Mouse (Mus musculus) embryonic fibroblast, embryonic 13.5 days (primary cell): ENCODE measurements at regions not wholly inside any gene's neighbourhood (a gene's known extent, or its start where the extent isn't known, plus 50 kb on each side); places are given as distances from the start of the nearest gene placed in this dataset.

Experiments
- CTCF ChIP-seq: IDR thresholded peaks from 2 replicates; pipeline ENCODE4 v1.5.1; 2011; ENCODE audit warnings: mild to moderate bottlenecking, control low read depth, low read length, moderate library complexity, borderline replicate concordance; ENCODE audit not compliant: insufficient read depth
- POLR2A ChIP-seq: IDR thresholded peaks from 2 replicates; pipeline ENCODE4 v1.6.1; 2011; ENCODE audit warnings: low read depth, mild to moderate bottlenecking, control low read depth, low read length, moderate library complexity

- TF ChIP-seq CTCF, result 0 out of 2 replicates have a peak, but pooled peaks have one; percentile 15
- TF ChIP-seq POLR2A, result no peak
These were observed 82.4 kb upstream of the Csf3r start for GRCm38 (mm10) chr4:125941916-125942315.
